Mouse (Mus musculus) midbrain, embryonic 16.5 days (tissue): ENCODE data around the gene Rbm20. TPM values are rescaled to one million over a fixed set of nuclear protein-coding genes. Genes with fewer than 3 reads are reported as not detected.

Experiments used
- ATAC-seq: fragments of 200-750 bp; cut with Nextera tagmentation; 2 replicates; pipeline ENCODE4 v1.8.0; 2017; ENCODE audit warnings: moderate TSS enrichment
- H3K27ac ChIP-seq: fragments of 300-500 bp; sonication (generic); 2 replicates; pipeline ENCODE4 v1.5.1; 2014; ENCODE audit warnings: mild to moderate bottlenecking, low read length, mixed read lengths
- H3K27me3 ChIP-seq: fragments of 300-500 bp; sonication (generic); 2 replicates; pipeline ENCODE4 v1.6.1; 2014; ENCODE audit warnings: low read depth, low read length, mixed read lengths; ENCODE audit not compliant: control insufficient read depth, insufficient read depth
- H3K36me3 ChIP-seq: fragments of 300-500 bp; sonication (generic); 2 replicates; pipeline ENCODE4 v1.6.1; 2014; ENCODE audit warnings: mild to moderate bottlenecking, low read length, moderate library complexity, mixed read lengths; ENCODE audit not compliant: control insufficient read depth, insufficient read depth
- H3K4me1 ChIP-seq: fragments of 300-500 bp; sonication (generic); 2 replicates; pipeline ENCODE4 v1.6.1; 2014; ENCODE audit warnings: mild to moderate bottlenecking, low read length, mixed read lengths; ENCODE audit not compliant: control insufficient read depth, insufficient read depth
- H3K4me2 ChIP-seq: fragments of 300-500 bp; sonication (generic); 2 replicates; pipeline ENCODE4 v1.6.1; 2014; ENCODE audit warnings: mild to moderate bottlenecking, low read length, mixed read lengths
- H3K4me3 ChIP-seq: fragments of 300-500 bp; sonication (generic); 2 replicates; pipeline ENCODE4 v1.5.1; 2014; ENCODE audit warnings: low read depth, mild to moderate bottlenecking, low read length, moderate library complexity, mixed read lengths
- H3K9ac ChIP-seq: fragments of 300-500 bp; sonication (generic); 2 replicates; pipeline ENCODE4 v1.6.1; 2014; ENCODE audit warnings: low read depth, low read length, mixed read lengths
- H3K9me3 ChIP-seq: fragments of 300-500 bp; sonication (generic); replicated peaks from 2 replicates; pipeline ENCODE4 v1.6.1; 2014; ENCODE audit warnings: mild to moderate bottlenecking, low read length, mixed read lengths; ENCODE audit not compliant: control insufficient read depth, poor library complexity, severe bottlenecking
- WGBS: fragments of 180-500 bp; shearing (Covaris S2); extraction: QIAGEN DNeasy Blood & Tissue Kit; methylation state at CpG from one replicate; pipeline ENCODE4 v1.1.7; 2014; 5-methylcytosine and 5-hydroxymethylcytosine counted together
- polyA plus RNA-seq: library from polyadenylated mRNA; unstranded; fragments of >200 nt; fragmentation: Nextera tagmentation; extraction: Ambion mirVana; gene quantifications from 2 replicates; pipeline ENCODE4 v1.2.1, GENCODE M21; 2015

The Rbm20 gene
- polyA plus RNA-seq, 1 experiment from 2014 or later, result 0.75 TPM

DNA sequence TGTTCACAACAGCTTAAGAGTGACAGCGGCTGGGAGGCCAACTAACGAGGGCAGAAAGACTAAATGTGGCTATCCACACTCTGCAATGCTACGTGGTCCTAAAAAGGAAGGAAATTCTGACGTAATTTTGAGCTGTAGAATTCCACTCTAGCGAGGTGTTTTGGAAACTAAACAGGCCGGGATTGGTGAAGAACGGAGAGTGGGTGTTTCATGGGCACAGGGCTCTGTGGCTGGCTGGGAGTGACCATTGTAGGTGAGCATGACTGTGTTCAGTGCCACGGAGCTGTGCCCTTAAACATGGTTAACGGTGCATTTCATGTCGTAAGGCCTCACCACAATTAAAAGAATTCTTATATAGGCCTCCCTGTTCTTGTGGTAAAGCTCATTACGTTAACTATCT is 139.1 kb downstream of the Rbm20 start:
- H3K4me1 ChIP-seq, result no peaks in the 10 kb centered on the region
- no peaks in the 10 kb centered on the region for H3K27me3 ChIP-seq
- no peak overlapping the region for H3K4me2 ChIP-seq
- H3K27ac ChIP-seq, result no peak overlapping the region
- H3K4me3 ChIP-seq, result no peak overlapping the region
- ATAC-seq, result no peak
- WGBS, result 85% methylated on average over 11 of the region's 11 CpGs
- no peaks in the 10 kb centered on the region for H3K9me3 ChIP-seq
- H3K9ac ChIP-seq, result no peak overlapping the region
- H3K36me3 ChIP-seq, result no peaks in the 10 kb centered on the region

DNA sequence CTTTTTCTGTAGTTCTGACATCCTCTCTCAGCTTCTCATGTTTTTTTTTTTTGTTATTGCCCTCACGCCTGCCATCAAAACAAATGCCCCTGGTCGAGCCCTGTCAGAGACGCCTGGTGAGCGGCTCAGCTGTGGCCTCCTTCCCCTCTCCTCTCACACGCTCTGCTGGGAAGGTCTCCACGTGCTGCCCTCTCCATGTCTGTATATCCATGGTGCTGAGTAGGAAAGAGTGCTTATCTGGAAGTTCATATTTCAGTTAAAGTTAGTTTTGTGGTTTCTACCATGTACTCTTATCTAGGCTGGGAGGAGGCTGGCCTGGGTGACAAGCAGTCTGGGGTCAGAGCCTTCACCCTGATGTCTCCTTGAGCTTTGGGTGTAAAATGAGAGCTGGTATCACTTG is 142.2 kb downstream of the Rbm20 start:
- H3K4me1 ChIP-seq, result no peaks in the 10 kb centered on the region
- H3K27ac ChIP-seq, result no peak overlapping the region
- H3K4me3 ChIP-seq, result no peak overlapping the region
- H3K36me3 ChIP-seq, result no peaks in the 10 kb centered on the region
- no peak for ATAC-seq
- H3K27me3 ChIP-seq, result no peaks in the 10 kb centered on the region
- H3K9ac ChIP-seq, result no peak overlapping the region
- H3K9me3 ChIP-seq, result no peaks in the 10 kb centered on the region
- H3K4me2 ChIP-seq, result no peak overlapping the region
- WGBS, result 78% methylated on average over 6 of the region's 6 CpGs

DNA sequence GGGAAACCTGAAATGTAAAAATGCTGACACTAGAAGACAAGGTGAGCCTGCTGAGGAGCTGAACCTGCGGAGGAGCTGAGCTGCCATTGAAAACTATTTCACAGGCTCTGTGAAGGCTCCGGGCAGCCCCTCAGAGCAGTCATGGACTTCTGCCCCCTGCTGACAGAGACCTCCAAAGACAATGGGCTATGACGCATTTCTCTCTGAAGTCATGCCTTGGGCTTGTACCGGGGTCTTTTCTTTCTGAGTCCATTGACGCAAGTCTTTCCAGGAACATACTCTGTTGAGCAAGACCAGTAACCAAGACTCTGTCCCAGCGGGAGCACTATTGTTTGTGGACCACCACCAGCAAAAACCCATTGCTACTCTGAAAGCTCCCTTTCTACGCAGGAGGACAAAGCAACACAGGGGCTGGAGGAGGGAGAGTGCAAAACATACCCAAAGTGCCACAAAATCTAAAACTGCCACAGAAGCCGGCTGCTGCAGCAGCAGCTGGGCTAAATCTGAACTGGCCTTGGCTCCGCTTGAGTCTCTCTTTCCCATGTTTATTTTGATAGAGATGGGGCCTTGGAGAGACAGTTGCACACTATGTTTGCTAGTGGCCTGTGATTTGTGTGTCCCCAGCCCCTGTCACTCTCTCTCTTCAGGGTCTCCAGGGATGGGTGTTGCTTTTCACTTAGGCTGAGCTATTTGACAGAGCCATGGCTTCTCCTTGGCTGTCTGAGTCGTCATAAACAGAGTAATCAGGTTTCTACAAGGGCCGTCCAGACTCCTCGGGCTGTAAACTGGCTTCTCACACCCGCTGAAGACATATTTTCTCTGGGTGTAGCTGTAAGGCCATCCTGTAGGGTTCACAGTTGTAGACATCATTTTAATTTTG is 144.4 kb downstream of the Rbm20 start:
- Histone ChIP-seq H3K36me3 (no peaks in the 10 kb centered on the region), H3K9ac (no peak overlapping the region), H3K27ac (no peak overlapping the region), H3K9me3 (no peaks in the 10 kb centered on the region), H3K4me3 (no peak overlapping the region), H3K4me1 (no peaks in the 10 kb centered on the region), H3K4me2 (no peak overlapping the region), H3K27me3 (no peaks in the 10 kb centered on the region)
- WGBS, result 33% methylated on average over 13 of the region's 13 CpGs
- no peak for ATAC-seq

DNA sequence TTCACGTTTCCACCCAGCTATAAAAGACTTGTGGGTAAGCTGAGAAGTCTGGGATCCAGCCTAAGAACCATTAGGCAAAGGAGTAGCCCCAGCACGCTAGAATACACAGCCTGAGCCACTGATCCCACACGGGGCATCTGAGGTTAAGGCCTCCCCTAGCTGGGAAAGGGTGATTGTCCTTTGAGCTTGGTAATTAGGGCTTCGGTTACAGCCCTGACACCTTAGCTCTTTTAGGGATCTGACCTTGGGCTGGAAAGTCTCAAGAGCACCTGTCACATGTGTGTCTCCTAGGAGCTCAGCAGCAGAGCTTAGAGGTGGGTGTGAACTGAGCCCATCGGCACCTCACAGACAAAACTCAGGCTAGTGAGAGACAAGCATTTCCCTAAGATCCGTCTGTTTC is 146.7 kb downstream of the Rbm20 start:
- no peak for ATAC-seq
- Histone ChIP-seq H3K9me3 (no peaks in the 10 kb centered on the region), H3K4me1 (no peaks in the 10 kb centered on the region), H3K36me3 (no peaks in the 10 kb centered on the region), H3K27ac (no peak overlapping the region), H3K4me2 (no peak overlapping the region), H3K4me3 (no peak overlapping the region), H3K27me3 (no peaks in the 10 kb centered on the region), H3K9ac (no peak overlapping the region)
- 56% methylated on average over 6 of the region's 6 CpGs for WGBS

DNA sequence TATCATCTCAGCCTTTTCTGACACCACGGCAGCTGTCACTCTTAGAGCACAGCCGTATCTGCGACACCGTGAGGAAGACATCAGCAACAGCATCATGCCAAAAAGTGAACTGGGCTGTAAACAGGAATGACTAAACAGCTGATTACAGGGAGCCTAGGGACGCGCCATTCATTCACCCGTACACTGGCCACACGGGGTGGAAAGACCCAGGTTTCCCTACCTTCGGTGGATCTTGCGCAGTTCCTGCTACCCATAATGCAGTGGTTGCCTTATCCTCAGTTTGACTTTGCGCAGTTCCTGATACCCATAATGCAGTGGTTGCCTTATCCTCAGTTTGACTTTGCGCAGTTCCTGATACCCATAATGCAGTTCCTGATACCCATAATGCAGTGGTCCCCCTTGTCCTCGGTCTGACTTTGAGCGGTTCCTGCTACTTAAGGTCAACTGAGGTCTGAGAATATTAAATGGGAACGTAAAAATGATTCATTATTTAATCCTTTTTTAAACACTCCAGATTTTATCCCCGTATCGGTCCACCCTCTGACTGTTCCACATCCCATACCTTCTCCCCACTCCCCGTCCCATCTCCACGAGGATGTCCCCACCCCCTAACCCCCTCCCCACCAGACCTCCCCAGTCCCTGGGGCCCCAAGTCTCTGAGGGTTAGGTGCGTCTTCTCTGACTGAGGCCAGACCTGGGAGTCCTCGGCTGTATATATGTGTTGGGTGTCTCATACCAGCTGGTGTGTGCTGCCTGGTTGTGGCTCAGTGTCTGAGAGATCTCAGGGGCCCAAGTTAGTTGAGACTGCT is 148.0 kb downstream of the Rbm20 start:
- Histone ChIP-seq H3K9ac (peak overlapping the region; percentile 46), H3K4me1 (no peaks in the 10 kb centered on the region), H3K9me3 (no peaks in the 10 kb centered on the region), H3K27me3 (no peaks in the 10 kb centered on the region), H3K36me3 (no peaks in the 10 kb centered on the region), H3K4me2 (peak overlapping the region; percentile 60), H3K4me3 (peak overlapping the region; percentile 33), H3K27ac (no peak overlapping the region)
- peak; percentile 84 for ATAC-seq
- 63% methylated on average over 21 of the region's 21 CpGs for WGBS

DNA sequence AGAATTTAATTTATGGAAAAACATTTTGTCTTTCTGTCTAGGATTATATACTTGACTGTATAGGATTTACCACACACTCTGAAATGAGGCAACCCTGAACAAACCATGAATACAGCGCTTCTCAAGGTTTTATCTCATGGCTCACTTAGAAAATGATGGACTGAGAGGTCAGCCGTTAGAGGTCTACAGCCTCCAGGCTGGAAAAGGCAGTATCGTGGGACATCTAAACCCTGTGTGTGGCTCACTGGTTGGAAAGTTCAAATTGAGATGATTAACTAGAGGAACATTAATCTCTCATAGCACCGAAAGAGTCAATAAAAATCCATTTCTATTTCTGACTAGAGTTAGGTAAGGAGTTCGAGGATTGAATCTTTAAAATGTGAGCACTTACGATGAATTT is 152.9 kb downstream of the Rbm20 start:
- Histone ChIP-seq H3K27ac (no peak overlapping the region), H3K36me3 (no peaks in the 10 kb centered on the region), H3K4me3 (no peak overlapping the region), H3K9me3 (no peaks in the 10 kb centered on the region), H3K4me2 (no peak overlapping the region), H3K27me3 (no peaks in the 10 kb centered on the region), H3K9ac (no peak overlapping the region), H3K4me1 (peaks cover 3% of the 10 kb centered on the region; the same call in 1 of the 2 replicates)
- no peak for ATAC-seq
- 55% methylated on average over 6 of the region's 6 CpGs for WGBS

DNA sequence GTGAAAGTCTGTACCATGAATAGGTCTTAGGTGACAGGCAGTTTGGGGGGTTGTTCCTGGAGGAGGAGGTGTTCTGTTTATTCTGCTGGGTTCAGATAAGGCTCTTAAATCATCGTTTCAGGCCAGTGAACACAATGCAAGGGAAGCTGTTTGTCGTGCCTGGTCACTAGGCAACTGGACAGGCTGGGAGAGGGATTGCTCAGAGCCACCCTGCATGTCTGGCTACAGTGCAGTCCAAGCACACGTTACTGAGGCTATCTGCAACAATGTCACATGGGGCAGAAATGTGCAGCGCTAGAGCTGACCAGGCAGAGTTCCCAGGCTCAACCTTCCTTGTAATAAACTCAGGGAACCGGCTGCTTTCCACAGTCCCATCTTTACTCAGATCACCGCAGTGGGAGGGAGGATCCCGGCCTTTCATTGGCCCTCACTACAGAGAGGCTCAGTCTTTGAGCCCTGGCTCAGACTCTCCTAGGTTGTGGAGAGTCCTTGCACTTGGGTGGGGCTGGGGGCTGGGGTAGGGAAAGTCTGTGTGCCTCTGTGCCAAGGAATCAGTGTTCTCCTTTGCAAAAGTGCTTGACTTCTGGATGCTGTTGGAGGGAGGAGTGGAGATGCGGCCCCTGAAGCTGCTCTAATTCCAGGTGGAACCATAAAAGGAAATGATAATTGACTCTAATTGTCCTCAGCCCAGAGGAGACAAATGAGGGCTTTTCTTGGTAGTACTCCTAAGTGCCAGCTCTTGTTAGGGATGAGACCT is 153.5 kb downstream of the Rbm20 start:
- H3K9ac ChIP-seq, result no peak overlapping the region
- peak; percentile 82 for ATAC-seq
- no peaks in the 10 kb centered on the region for H3K36me3 ChIP-seq
- no peak overlapping the region for H3K4me3 ChIP-seq
- H3K9me3 ChIP-seq, result no peaks in the 10 kb centered on the region
- no peak overlapping the region for H3K27ac ChIP-seq
- WGBS, result 3% methylated on average over 8 of the region's 8 CpGs
- no peak overlapping the region for H3K4me2 ChIP-seq
- H3K27me3 ChIP-seq, result no peaks in the 10 kb centered on the region
- peaks cover 3% of the 10 kb centered on the region; the same call in 1 of the 2 replicates for H3K4me1 ChIP-seq

DNA sequence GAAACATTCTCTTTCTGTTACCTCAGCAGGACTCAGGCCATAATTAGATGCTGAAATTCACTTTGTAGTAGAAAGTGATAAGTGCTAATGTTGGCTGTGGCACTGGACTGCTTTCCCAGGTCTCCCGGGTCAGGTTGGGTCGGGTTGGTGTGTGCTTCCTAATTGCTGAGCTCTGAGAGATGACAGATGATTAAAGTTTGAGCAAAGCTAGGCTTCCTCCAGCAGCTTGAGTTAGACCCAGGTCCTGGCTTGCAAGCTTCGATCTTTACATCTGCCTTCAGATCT is 154.0 kb downstream of the Rbm20 start:
- no peaks in the 10 kb centered on the region for H3K27me3 ChIP-seq
- no peak overlapping the region for H3K4me2 ChIP-seq
- H3K4me1 ChIP-seq, result peaks cover 3% of the 10 kb centered on the region; the same call in 1 of the 2 replicates
- no peaks in the 10 kb centered on the region for H3K9me3 ChIP-seq
- H3K27ac ChIP-seq, result no peak overlapping the region
- H3K4me3 ChIP-seq, result no peak overlapping the region
- no peak for ATAC-seq
- WGBS, result 40% methylated on average over 3 of the region's 3 CpGs
- H3K9ac ChIP-seq, result no peak overlapping the region
- no peaks in the 10 kb centered on the region for H3K36me3 ChIP-seq
